Mouse (Mus musculus) cortical plate, adult 2 months (tissue): ENCODE measurements around the gene 1700016H13Rik. TPM values are rescaled to one million over a fixed set of nuclear protein-coding genes. Genes with fewer than 3 reads are reported as not detected.
A peak's percentile ranks its signal among the peaks of the same experiment; 100 is the strongest.

Experiments
- H3K27ac ChIP-seq: fragments of 200-500 bp; 2 replicates; pipeline ENCODE4 v1.5.1; 2012; ENCODE audit warnings: low read length, control low read depth, inconsistent platforms; ENCODE audit not compliant: insufficient read depth
- H3K4me1 ChIP-seq: fragments of 200-500 bp; 2 replicates; pipeline ENCODE4 v1.6.1; 2011; ENCODE audit warnings: low read length; ENCODE audit not compliant: control insufficient read depth, insufficient read depth
- H3K4me3 ChIP-seq: fragments of 200-500 bp; 2 replicates; pipeline ENCODE4 v1.5.1; 2011; ENCODE audit warnings: mild to moderate bottlenecking, low read length, control low read depth; ENCODE audit not compliant: insufficient read depth
- CTCF ChIP-seq: fragments of 200-500 bp; IDR thresholded peaks from 2 replicates; pipeline ENCODE4 v1.5.1; 2011; ENCODE audit warnings: mild to moderate bottlenecking, control low read depth, low read length; ENCODE audit not compliant: insufficient read depth; ENCODE audit errors: extremely low read depth
- POLR2A ChIP-seq: fragments of 200-500 bp; IDR thresholded peaks from 2 replicates; pipeline ENCODE4 v1.6.1; 2011; ENCODE audit warnings: mild to moderate bottlenecking, low read length, control low read depth; ENCODE audit not compliant: insufficient read depth; ENCODE audit errors: extremely low read depth
- polyA plus RNA-seq: library from polyadenylated mRNA; depleted of rRNA; stranded (reverse); fragments of >200 nt; gene quantifications from 2 replicates; pipeline ENCODE4 v1.2.3, GENCODE M21; 2012

The 1700016H13Rik gene
- polyA plus RNA-seq, 1 experiment, result not detected

- H3K27ac ChIP-seq, result no peak overlapping the region
- no peaks in the 10 kb centered on the region for H3K4me1 ChIP-seq
- no peak overlapping the region for H3K4me3 ChIP-seq
- no peak for TF ChIP-seq POLR2A
- TF ChIP-seq CTCF, result no peak
Observed at GRCm38 (mm10) chr5:103677894-103678293, 22.1 kb upstream of the 1700016H13Rik start.

- TF ChIP-seq CTCF (no peak), POLR2A (no peak)
- Histone ChIP-seq H3K4me1 (no peaks in the 10 kb centered on the region), H3K4me3 (no peak overlapping the region), H3K27ac (no peak overlapping the region)
Observed at GRCm38 (mm10) chr5:103676289-103676881, 20.6 kb upstream of the 1700016H13Rik start.

DNA sequence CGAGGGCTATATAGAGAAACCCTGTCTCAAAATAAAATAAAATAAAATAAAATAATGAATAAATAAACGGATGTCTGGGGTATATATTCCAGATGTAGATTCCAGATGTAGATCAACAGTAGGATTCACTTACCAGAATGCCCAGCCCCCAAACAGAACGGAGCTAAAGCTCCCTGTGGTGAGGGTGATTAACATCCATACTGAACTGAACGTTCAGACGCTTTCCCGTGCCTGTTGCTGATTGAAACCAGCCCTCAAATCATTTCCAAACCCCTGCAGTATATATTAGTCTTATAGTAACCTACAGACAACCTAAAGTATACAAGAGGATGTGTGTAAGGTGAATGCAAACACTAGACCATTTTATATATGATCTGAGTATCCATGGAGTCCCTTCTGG is 18.7 kb upstream of the 1700016H13Rik start:
- H3K4me3 ChIP-seq, result no peak overlapping the region
- no peaks in the 10 kb centered on the region for H3K4me1 ChIP-seq
- TF ChIP-seq CTCF (no peak), POLR2A (no peak)
- no peak overlapping the region for H3K27ac ChIP-seq

GRCm38 (mm10) chr5:103673611-103674010 is 17.8 kb upstream of the 1700016H13Rik start:
- TF ChIP-seq CTCF (no peak), POLR2A (no peak)
- H3K4me1 ChIP-seq, result no peaks in the 10 kb centered on the region
- H3K4me3 ChIP-seq, result no peak overlapping the region
- no peak overlapping the region for H3K27ac ChIP-seq

GRCm38 (mm10) chr5:103671858-103672257 is 16.0 kb upstream of the 1700016H13Rik start:
- TF ChIP-seq POLR2A (no peak), CTCF (no peak)
- H3K4me3 ChIP-seq, result no peak overlapping the region
- H3K27ac ChIP-seq, result no peak overlapping the region
- H3K4me1 ChIP-seq, result no peaks in the 10 kb centered on the region

GRCm38 (mm10) chr5:103665876-103666275 is 10.1 kb upstream of the 1700016H13Rik start:
- TF ChIP-seq CTCF (no peak), POLR2A (no peak)
- H3K4me3 ChIP-seq, result no peak overlapping the region
- H3K27ac ChIP-seq, result no peak overlapping the region
- H3K4me1 ChIP-seq, result no peaks in the 10 kb centered on the region

DNA sequence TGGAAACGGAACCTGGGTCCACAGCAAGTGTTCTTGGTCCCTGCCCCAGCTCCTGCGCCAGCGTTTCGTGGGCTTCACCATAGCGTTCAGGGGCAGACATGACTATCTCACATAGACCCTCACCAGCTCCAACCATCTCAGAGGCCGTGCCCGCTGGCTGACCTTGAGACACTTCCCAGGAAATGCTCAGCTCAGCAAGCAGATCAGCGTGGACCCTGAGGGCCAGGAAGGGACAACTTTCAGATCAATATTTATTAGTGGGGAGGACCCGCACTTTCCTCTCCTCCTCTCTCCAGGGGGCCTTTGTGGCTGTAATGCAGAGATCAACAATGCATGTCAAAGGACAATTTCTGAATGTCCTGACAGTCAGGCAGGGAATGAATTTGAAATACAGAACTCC is 9.1 kb upstream of the 1700016H13Rik start:
- Histone ChIP-seq H3K4me1 (no peaks in the 10 kb centered on the region), H3K27ac (no peak overlapping the region), H3K4me3 (no peak overlapping the region)
- TF ChIP-seq CTCF, result no peak
- no peak for TF ChIP-seq POLR2A

DNA sequence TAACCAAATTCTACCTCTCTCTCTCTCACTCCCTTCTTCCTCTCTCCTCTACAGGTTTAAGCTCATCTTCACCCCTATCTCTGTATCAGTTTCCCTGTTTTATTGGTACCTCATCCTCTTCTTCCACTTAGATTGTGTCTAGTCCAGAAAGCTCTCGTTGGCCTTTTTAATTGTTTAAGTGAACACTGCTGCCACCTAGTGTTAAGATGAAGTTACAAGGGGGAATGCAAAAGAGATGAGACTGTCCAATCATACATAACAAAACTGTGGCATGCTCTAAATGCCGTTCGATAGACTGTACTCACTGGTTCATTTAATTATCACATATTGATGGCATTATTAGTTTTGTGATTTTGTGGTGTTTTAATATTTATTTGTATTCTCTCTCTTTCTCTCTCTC is 3.8 kb upstream of the 1700016H13Rik start:
- no peak overlapping the region for H3K4me3 ChIP-seq
- no peak overlapping the region for H3K27ac ChIP-seq
- H3K4me1 ChIP-seq, result no peaks in the 10 kb centered on the region
- TF ChIP-seq CTCF (0 out of 2 replicates have a peak, but pooled peaks have one; percentile 4), POLR2A (no peak)

DNA sequence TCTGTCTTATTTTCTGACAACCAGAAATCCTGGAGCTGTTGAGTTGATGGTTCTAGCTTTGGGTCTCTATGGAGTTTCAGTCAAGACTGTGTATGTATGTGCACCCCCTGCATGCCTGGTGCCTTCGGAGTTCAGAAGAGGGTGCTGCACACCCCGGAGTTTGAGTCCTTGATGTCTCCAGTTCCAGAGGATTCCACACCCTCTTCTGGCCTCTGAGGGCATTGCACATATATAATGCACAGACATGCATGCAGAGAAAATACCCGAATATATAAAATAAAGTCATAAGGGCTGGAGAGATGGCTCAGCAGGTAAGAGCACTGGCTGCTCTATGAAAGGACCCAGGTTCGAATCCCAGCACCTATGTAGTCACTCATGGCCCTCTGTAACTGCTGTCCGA is 3.1 kb upstream of the 1700016H13Rik start:
- Histone ChIP-seq H3K27ac (no peak overlapping the region), H3K4me1 (no peaks in the 10 kb centered on the region), H3K4me3 (no peak overlapping the region)
- no peak for TF ChIP-seq POLR2A
- TF ChIP-seq CTCF, result no peak

DNA sequence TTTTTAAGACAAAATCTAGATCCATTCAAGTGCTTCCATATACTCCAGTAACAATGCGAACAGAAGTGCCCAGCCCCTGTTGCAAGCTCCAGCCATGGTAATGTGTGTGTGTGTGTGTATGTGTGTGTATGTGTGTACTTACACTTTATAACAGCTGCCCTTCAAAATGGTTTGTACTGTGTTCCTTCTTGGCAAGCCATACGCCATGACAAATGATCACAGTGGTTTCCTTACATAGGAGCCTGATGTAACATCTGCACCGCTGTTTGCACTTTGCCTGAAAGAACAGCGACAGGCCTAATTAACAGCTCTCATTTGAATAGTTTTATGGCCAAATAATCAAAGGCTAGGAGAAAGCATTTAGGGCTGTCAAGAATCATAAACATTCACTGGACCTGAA is 1.0 kb downstream of the 1700016H13Rik start:
- TF ChIP-seq CTCF (no peak), POLR2A (no peak)
- no peak overlapping the region for H3K27ac ChIP-seq
- no peaks in the 10 kb centered on the region for H3K4me1 ChIP-seq
- no peak overlapping the region; the same call in 1 of the 2 replicates for H3K4me3 ChIP-seq

DNA sequence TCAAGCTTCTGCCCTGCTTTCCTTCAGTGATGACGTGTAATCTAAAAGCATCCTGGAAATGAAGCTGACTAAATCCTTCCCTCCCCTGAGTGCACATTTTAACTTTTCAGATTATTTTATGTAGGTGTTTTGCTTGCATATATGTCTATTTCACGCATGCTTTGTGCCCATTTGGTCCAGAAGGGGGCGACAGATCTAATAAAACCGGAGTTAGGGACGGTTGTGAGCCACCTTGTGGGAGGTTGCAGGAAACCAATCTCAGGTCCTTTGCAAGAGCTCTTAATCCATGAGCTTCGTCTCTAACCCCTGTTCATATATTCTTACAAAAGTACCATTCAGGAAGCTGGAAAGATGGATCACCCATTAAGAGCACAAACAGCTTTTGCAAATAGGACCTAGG is 1.6 kb downstream of the 1700016H13Rik start:
- Histone ChIP-seq H3K4me1 (no peaks in the 10 kb centered on the region), H3K27ac (no peak overlapping the region), H3K4me3 (no peak overlapping the region)
- no peak for TF ChIP-seq POLR2A
- peak; percentile 40; the same call in 1 of the 2 replicates for TF ChIP-seq CTCF

DNA sequence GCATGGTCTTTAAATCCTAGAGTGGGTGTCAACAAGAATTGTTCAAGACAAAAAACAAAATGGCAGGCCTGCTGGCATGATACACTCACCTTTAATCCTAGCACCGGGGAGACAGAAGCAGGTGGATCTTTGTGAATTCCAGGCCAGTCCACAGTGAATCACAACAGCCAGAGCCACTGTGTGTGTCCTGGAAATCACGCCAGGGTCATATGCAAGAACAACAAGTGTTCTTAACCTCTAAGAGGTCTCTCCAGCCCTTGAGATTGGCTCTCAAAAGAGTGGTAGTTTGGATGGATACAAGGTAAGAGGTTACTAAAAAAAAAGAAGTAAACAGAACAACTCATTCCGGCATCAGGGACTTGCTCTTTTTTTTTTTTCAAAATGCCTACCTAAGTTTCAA is 8.5 kb downstream of the 1700016H13Rik start:
- TF ChIP-seq CTCF (no peak), POLR2A (no peak)
- H3K27ac ChIP-seq, result no peak overlapping the region
- H3K4me3 ChIP-seq, result no peak overlapping the region
- H3K4me1 ChIP-seq, result peaks cover 2% of the 10 kb centered on the region; the same call in 1 of the 2 replicates
